Mouse (Mus musculus) liver, embryonic 14.5 days (tissue): ENCODE results near the gene Gpr160. TPM values are rescaled to one million over a fixed set of nuclear protein-coding genes. Genes with fewer than 3 reads are reported as not detected.

Source experiments
- ATAC-seq: fragments of 200-750 bp; cut with Nextera tagmentation; 2 replicates; pipeline ENCODE4 v1.8.0; 2017; ENCODE audit warnings: moderate number of reproducible peaks, mild to moderate bottlenecking, moderate library complexity; ENCODE audit not compliant: insufficient read depth
- DNase-seq, 3 experiments: peaks; one replicate each; pipeline ENCODE4 v3.0.0-alpha.2; 2012 to 2013; ENCODE audit warnings: low read depth in 3 of 3, low spot score in 3 of 3
- H3K27ac ChIP-seq: fragments of 300-500 bp; sonication (generic); 2 replicates; pipeline ENCODE4 v1.5.1; 2014; ENCODE audit warnings: moderate library complexity, mild to moderate bottlenecking, control low read depth, inconsistent platforms
- H3K27me3 ChIP-seq: fragments of 300-500 bp; sonication (generic); 2 replicates; pipeline ENCODE4 v1.6.1; 2014; ENCODE audit warnings: mild to moderate bottlenecking, low read length, moderate library complexity; ENCODE audit not compliant: control insufficient read depth, insufficient read depth
- H3K36me3 ChIP-seq: fragments of 300-500 bp; sonication (generic); replicated peaks from 2 replicates; pipeline ENCODE4 v1.6.1; 2014; ENCODE audit warnings: low read depth; ENCODE audit not compliant: control insufficient read depth, insufficient read depth
- H3K4me1 ChIP-seq, 2 experiments: fragments of 200-500 bp in 1 of 2; fragments of 300-500 bp in 1 of 2; sonication (generic) in 1 of 2; replicated peaks; 2 replicates each; pipeline ENCODE4 v1.6.1; 2012 to 2014; ENCODE audit warnings: antibody characterized with exemption in 1 of 2, inconsistent platforms in 1 of 2, low read length in 1 of 2; ENCODE audit not compliant: control insufficient read depth in 2 of 2, insufficient read depth in 2 of 2
- H3K4me2 ChIP-seq: fragments of 300-500 bp; sonication (generic); 2 replicates; pipeline ENCODE4 v1.6.1; 2014; ENCODE audit warnings: low read depth, mild to moderate bottlenecking, control low read depth, moderate library complexity
- H3K4me3 ChIP-seq, 2 experiments: fragments of 200-500 bp in 1 of 2; fragments of 300-500 bp in 1 of 2; sonication (generic) in 1 of 2; 2 replicates each; pipeline ENCODE4 v1.5.1; 2012 to 2014; ENCODE audit warnings: low read depth in 2 of 2, low read length in 2 of 2, mild to moderate bottlenecking in 2 of 2, control low read depth in 1 of 2, inconsistent platforms in 1 of 2, moderate library complexity in 1 of 2; ENCODE audit not compliant: insufficient read depth in 1 of 2
- H3K9ac ChIP-seq: fragments of 300-500 bp; sonication (generic); replicated peaks from 2 replicates; pipeline ENCODE4 v1.6.1; 2014; ENCODE audit warnings: mild to moderate bottlenecking, control low read depth, moderate library complexity
- H3K9me3 ChIP-seq: fragments of 300-500 bp; sonication (generic); 2 replicates; pipeline ENCODE4 v1.6.1; 2016; ENCODE audit warnings: low read length, mixed read lengths; ENCODE audit not compliant: control insufficient read depth
- CTCF ChIP-seq: IDR thresholded peaks from 2 replicates; pipeline ENCODE4 v1.5.1; 2016; ENCODE audit warnings: antibody characterized with exemption, low read depth, control low read depth
- EP300 ChIP-seq: IDR thresholded peaks from 2 replicates; pipeline ENCODE4 v1.6.1; 2016; ENCODE audit warnings: antibody characterized with exemption, low read depth
- WGBS: fragments of 180-500 bp; shearing (Covaris S2); extraction: QIAGEN DNeasy Blood & Tissue Kit; methylation state at CpG from one replicate; pipeline ENCODE4 v1.1.7; 2014; ENCODE audit not compliant: insufficient replicate concordance; 5-methylcytosine and 5-hydroxymethylcytosine counted together
- polyA plus RNA-seq, 2 experiments: library from polyadenylated mRNA; depleted of rRNA in 1 of 2; stranded (reverse) in 1 of 2; unstranded in 1 of 2; fragments of >200 nt; fragmentation: Nextera tagmentation in 1 of 2; extraction: Ambion mirVana in 1 of 2; gene quantifications; 2 replicates each; pipeline versions ENCODE4 v1.2.1 to v1.2.3; 2012 to 2014

The Gpr160 gene
- polyA plus RNA-seq, 2 experiments, result 1.5 to 4.8 TPM

- Histone ChIP-seq H3K27ac (no peak overlapping the region), H3K27me3 (no peaks in the 10 kb centered on the region), H3K9ac (no peak overlapping the region), H3K36me3 (no peaks in the 10 kb centered on the region), H3K4me2 (no peak overlapping the region), H3K9me3 (no peaks in the 10 kb centered on the region), H3K4me1 (no peaks in the 10 kb centered on the region), H3K4me3 (no peak overlapping the region)
- ATAC-seq (no peak), DNase-seq (no peak)
- TF ChIP-seq EP300 (no peak), CTCF (no peak)
- 40% methylated on average over 1 of the region's 1 CpGs for WGBS
These were observed 33.3 kb downstream of the Gpr160 start for GRCm38 (mm10) chr3:30889014-30889413.

DNA sequence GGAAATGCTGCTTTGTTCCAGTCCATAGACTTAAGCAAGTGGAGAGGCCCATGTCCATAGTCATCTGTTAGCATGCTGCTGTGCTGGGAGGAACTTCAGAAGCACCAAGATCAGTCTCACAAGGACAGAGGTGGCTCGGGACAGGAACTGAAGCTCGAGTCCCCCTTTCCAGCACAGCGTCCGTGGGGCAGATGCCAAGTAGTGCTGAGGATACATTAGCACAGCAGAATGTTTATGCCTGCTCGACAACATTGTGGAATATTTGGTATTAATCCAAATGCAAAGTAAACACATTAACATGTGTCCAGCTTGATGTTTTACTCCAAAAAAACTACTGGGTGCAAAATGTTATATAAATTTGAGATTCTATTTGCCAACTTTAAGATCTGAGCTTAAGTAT is 41.0 kb downstream of the Gpr160 start:
- 76% methylated on average over 5 of the region's 5 CpGs for WGBS
- H3K27ac ChIP-seq, result no peak overlapping the region
- no peak overlapping the region for H3K4me3 ChIP-seq
- DNase-seq (no peak), ATAC-seq (no peak)
- H3K9ac ChIP-seq, result no peak overlapping the region
- H3K4me1 ChIP-seq, result no peaks in the 10 kb centered on the region
- no peak for TF ChIP-seq CTCF
- TF ChIP-seq EP300, result no peak
- no peaks in the 10 kb centered on the region for H3K36me3 ChIP-seq
- no peaks in the 10 kb centered on the region for H3K27me3 ChIP-seq
- H3K4me2 ChIP-seq, result no peak overlapping the region
- no peaks in the 10 kb centered on the region for H3K9me3 ChIP-seq

DNA sequence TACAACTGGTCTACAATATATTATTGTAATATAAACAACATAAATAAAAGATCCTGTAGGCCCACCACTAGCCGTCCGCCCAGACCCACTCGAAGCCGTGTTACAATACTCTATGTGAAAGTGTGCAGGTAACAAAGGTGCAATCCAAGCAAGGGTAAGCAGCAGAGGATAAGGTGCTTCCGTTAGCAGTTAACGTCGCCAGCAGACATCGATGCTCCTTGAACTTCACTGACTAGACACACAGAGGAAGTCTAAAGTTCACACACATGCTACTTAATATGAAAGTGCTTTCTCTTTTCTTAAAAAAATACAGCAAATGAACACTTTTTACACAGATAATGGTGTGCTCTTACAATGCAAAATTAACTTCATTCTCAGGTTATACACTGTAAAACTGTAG is 43.7 kb downstream of the Gpr160 start:
- Histone ChIP-seq H3K4me1 (no peaks in the 10 kb centered on the region), H3K4me2 (no peak overlapping the region), H3K9me3 (no peaks in the 10 kb centered on the region), H3K9ac (no peak overlapping the region), H3K27me3 (no peaks in the 10 kb centered on the region), H3K27ac (no peak overlapping the region), H3K36me3 (peaks cover under 1% of the 10 kb centered on the region; the same call in 1 of the 2 replicates), H3K4me3 (no peak overlapping the region)
- DNase-seq (no peak), ATAC-seq (no peak)
- 85% methylated on average over 8 of the region's 8 CpGs for WGBS
- TF ChIP-seq EP300 (no peak), CTCF (no peak)

GRCm38 (mm10) chr3:30904658-30905057 is 48.9 kb downstream of the Gpr160 start:
- Histone ChIP-seq H3K27ac (no peak overlapping the region), H3K27me3 (no peaks in the 10 kb centered on the region), H3K36me3 (peaks cover 6% of the 10 kb centered on the region), H3K9me3 (no peaks in the 10 kb centered on the region), H3K9ac (no peak overlapping the region), H3K4me2 (no peak overlapping the region), H3K4me1 (no peaks in the 10 kb centered on the region; a peak in 1 of 4 replicates), H3K4me3 (no peak overlapping the region)
- TF ChIP-seq CTCF (no peak), EP300 (no peak)
- ATAC-seq (no peak), DNase-seq (no peak)
- WGBS, result 53% methylated on average over 1 of the region's 1 CpGs

- Histone ChIP-seq H3K4me2 (no peak overlapping the region), H3K36me3 (peaks cover 23% of the 10 kb centered on the region), H3K27me3 (no peaks in the 10 kb centered on the region), H3K9ac (no peak overlapping the region), H3K4me1 (no peaks in the 10 kb centered on the region), H3K27ac (no peak overlapping the region), H3K9me3 (no peaks in the 10 kb centered on the region), H3K4me3 (no peak overlapping the region)
- no peak for DNase-seq
- TF ChIP-seq EP300, result no peak
- no peak for TF ChIP-seq CTCF
- no peak for ATAC-seq
- WGBS, result 52% methylated on average over 4 of the region's 4 CpGs
These were observed 61.4 kb downstream of the Gpr160 start for GRCm38 (mm10) chr3:30917160-30917559.

- no peak overlapping the region for H3K4me2 ChIP-seq
- no peak for TF ChIP-seq EP300
- no peak for TF ChIP-seq CTCF
- ATAC-seq (no peak), DNase-seq (no peak)
- no peaks in the 10 kb centered on the region for H3K27me3 ChIP-seq
- no peak overlapping the region for H3K9ac ChIP-seq
- H3K27ac ChIP-seq, result no peak overlapping the region
- WGBS, result 85% methylated on average over 3 of the region's 3 CpGs
- H3K9me3 ChIP-seq, result no peaks in the 10 kb centered on the region
- H3K4me1 ChIP-seq, result no peaks in the 10 kb centered on the region
- peaks cover 5% of the 10 kb centered on the region; the same call in 1 of the 2 replicates for H3K36me3 ChIP-seq
- no peak overlapping the region for H3K4me3 ChIP-seq
These were observed 71.9 kb downstream of the Gpr160 start for GRCm38 (mm10) chr3:30927664-30928063.
